Mouse (Mus musculus): ENCODE results near the gene Inafm1.

Gene Inafm1

DNA sequence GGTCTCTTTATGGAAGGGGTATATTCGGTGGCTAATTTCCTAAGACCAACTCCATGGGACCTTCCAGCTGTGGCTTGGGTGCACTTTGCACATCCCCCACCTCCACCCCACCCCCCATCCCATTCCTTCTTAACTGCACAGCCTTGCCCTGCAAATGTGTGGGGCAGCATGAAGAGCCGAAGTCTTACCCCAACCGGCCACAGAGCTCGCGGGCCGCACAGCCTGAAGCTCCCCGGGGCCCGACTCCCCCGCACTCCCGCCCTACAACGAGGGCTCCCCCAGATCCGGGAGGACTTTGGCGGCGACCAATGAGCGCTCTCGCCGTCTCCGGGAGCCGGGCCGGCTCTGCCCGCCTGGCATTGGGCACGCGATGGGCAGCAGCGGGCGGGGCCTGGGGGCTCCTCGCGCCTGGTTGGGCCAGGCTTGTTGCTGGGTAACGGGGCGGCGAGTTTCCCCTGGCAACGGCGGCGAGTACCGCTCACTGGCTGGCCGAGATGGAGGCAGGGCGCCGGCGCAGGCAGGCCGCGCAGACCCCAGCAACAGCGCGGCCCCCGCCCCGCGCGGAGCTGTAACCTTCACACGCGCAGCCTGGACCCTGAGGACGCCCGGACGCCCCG, 26.1 kb upstream of the Inafm1 start:
- intact Hi-C loops (cut with DNase I), result loop anchor here (10.0 kb wide), 1 partner anchor 165 kb away; no protein-coding TSS in a partner anchor

DNA sequence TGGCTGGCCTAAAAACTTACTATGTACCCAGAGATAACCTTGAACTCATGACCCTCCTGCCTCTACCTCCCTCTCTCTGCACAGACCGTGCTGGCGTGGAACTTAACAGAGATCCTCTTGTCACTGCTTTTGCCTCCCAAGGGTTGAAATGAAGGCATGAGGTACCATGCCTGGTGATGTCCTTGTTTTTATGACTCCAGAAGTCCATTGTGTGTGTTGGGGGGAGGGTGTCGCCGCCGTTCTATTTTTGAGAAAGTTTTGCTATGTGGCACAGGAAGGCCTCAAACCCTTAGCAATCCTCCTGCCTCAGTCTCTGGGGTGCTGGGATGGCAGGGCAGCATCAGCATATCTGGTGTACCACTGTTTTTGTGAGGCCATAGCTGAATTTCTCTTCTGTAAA, 25.5 kb upstream of the Inafm1 start:
- intact Hi-C loops (cut with DNase I), result loop anchor here (10.0 kb wide), 1 partner anchor 166 kb away; no protein-coding TSS in a partner anchor

DNA sequence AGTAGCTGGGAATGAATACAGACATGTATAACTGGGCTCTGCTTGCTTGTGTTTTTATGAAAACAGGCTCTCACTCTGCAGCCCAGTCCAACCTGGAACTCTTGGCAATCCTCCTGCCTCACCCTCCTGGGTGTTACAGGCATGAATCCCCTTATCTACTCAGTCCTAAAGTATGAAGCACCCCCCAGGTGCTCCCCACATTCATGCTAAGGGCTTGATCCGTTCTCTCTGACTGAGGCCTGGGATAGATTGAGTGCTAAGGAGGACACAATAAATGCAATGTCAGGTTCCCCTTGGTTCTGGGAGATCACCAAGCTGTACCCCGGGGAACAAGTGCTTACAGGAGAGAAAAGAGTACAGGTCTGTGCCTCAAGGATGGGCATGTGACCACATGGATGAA, 24.2 kb upstream of the Inafm1 start:
- intact Hi-C loops (cut with DNase I), result loop anchor here (10.0 kb wide), 1 partner anchor 167 kb away; no protein-coding TSS in a partner anchor

DNA sequence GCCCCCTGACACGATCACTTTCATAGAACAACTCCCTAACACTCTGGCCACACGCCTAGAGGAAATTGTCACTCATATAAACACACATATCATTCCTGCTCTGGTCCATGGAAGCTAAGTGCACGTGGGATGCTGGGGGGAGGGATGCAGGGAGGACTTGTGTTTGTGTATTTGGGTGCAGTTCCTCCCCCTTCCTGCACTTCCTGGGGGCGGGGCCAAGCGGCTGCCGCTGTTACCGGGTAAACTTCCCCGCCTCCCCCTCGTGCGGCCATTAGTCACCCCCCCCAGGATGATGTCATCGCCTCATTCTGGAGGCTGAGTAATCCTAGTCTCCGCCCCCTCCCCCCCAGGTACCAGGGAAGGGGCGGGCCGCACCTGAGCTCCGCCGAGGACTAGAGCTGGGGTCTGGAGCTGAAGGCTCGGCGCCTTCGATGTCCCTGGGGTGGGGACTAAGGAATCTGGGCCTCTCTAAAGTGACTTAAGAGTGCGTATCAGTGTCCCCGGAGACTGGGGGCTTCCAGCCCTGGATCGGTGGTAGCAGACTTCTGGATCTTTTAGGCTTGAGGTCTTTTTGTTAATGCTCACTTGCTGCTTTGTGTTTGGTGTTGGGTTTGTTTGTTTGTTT, 23.5 kb upstream of the Inafm1 start:
- intact Hi-C loops (cut with DNase I), result loop anchor here (10.0 kb wide), 1 partner anchor 168 kb away; no protein-coding TSS in a partner anchor

DNA sequence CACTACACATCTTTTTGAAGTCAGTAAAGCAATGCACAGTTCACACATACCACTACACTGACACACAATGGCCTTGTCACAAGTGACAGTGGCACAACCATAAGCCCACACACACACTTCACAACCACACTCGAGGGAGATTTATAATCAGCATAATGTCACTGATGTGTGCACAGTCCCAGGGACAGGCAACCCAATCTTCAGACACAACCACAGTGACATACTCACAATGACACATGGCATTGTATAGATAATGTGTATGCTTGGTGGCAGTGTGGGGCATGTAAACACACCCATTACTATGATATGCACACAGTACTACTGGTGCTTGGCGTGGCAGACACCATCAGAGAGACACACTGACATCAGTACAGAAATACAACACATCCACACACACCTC, 22.7 kb upstream of the Inafm1 start:
- intact Hi-C loops (cut with DNase I), result loop anchor here (10.0 kb wide), 1 partner anchor 169 kb away; no protein-coding TSS in a partner anchor

DNA sequence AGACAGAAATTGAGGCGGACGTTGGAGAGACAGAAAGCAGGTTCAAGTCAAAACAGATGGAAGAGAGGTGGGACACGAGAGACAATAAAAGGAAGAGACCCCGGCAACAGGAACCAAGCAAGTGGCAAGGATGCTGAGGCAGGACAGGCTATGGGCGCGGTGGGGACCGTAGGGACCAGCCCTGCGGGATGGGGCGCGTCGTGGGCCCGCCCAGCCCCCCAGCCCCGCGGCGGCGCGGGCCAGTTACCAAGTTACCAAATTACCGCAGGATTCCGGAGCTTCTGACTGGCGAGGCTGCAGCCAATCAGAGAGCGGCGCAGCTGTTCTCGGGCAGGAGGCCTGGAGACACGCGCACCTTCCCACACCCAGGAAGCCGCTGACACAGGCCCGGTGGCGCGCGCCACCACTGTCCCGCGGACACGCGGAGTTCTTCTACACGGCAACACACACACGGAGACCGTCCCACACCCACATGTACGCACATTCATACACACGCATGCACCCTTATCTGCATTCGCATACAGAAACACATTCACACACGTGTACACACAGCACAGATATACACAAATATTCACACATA, 22.0 kb upstream of the Inafm1 start:
- intact Hi-C loops (cut with DNase I), result loop anchor here (2.0 to 10.0 kb wide), 3 partner anchors 17 to 169 kb away; no protein-coding TSS in a partner anchor

DNA sequence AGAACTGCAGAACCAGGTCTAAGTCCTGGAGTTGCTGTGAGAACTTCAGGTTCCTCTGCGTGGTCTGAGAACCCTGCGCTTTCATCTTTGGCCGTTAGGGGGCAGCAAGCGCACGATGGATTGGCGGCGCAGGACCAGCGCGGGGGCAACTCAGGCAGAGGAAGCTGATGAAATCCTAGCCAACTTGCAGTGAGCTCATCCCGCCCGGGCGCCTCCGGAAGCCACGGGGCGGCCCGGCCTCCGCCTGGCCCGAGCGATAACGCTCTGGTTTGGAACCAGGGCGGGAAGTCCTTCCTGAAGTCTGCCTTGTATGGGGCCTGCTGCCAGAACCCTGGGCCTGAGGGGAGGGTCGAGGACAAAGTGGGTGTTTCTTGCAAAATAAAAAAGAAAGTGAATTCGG, 21.4 kb upstream of the Inafm1 start:
- intact Hi-C loops (cut with DNase I), result loop anchor here (1.0 to 10.0 kb wide), 4 partner anchors 18 to 170 kb away; no protein-coding TSS in a partner anchor

DNA sequence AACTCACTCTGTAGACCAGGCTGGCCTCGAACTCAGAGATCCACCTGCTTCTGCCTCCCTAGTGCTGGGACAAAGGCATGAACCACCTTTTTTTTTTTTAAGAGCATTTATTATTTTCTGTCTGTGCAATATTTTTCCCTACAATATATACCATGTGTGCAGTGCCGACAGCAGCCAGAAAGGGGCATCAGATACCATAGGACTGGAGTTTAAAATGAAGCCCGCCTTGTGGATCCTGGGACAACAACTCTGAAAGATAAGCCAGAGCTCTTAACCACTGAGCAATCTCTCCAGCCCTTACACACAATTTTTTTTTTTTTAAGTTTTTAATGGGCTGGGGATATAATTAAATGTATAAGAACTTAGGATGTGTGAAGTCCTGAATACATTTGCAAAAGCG, 20.9 kb upstream of the Inafm1 start:
- intact Hi-C loops (cut with DNase I), result loop anchor here (1.0 to 10.0 kb wide), 4 partner anchors 18 to 170 kb away; no protein-coding TSS in a partner anchor

DNA sequence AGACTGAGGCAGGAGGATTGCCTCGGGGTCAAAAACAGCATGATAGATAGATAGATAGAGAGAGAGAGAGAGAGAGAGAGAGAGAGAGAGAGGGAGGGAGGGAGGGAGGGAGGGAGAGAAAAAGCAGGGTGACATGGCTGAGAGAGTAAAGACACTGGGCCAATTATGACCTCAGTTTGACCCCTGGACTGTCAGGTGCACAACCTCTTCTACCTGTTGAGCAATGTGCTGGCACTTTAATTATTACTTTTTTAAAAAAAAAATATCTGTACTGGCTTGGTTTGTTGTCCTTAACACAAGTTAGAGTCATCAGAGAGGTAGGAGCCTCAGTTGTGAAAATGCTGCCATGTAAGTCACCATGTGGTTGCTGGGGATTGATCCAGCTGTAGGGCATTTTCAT, 14.4 kb upstream of the Inafm1 start:
- intact Hi-C loops (cut with DNase I), result no loop called here

DNA sequence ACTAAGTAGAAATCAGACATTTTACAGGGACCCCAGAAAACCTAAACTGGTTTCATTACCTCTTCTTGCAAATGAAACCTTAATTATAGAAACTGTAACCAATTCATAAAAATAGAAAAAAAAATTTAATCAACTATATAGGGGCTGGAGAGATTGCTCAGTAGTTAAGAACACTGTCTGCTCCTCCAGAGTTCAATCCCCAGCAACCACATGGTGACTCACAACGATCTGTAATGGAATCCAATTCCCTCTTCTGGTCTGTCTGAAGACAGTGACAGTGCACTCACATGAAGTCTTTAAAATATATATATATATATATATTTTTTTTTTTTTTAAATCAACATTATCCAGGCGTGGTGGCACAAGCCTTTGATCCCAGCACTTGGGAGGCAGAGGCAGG, 13.6 kb upstream of the Inafm1 start:
- intact Hi-C loops (cut with DNase I), result no loop called here

DNA sequence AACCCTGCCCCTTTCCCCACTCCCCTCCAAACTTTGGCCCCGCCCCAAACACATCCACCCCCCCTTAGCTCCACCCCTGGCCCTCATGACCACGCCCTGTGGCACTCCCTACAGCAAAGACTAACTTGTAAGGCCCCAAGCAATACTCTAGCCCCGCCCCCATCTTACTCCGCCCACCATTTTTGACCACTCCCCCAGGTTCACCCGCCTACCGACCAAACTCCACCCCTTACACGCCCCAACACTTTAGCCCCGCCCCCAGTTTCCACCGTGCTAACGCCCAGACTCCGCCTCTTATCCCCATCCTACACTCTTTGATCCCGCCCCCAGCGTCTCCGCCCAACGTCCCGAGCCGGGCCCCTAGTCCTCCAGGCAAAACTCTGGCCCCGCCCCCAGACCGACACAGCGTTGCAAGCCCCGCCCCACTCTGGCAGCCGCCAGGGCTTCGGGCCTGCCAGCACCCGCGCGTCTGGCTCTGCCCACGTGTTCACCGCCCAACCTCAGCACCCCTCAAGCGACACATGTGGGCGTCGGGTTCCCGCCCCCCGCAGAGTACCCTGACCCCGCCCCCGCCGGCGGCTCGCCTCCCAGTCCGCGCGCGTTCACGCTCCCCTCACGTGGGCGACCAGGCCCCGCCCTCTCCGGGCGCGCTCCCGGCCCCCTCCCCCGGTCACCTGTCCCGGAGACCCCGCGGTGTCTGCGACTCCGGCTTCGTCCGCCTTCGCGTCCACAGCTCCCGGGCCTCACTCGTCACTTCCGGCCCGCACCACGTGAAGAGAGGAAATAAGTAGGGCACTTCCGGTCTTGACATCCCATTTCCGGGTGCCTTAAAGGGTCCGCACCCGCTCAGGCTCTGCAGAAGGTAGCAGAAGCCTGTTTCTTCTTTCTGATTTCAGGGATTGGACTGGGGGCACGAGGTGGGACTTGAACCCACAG, 12.9 kb upstream of the Inafm1 start, which contains the start of gene Ccdc9:
TSS of gene Ccdc9 (minus strand) at position 770 of the 936 bp plus-strand sequence.
- intact Hi-C loops (cut with DNase I), result no loop called here

DNA sequence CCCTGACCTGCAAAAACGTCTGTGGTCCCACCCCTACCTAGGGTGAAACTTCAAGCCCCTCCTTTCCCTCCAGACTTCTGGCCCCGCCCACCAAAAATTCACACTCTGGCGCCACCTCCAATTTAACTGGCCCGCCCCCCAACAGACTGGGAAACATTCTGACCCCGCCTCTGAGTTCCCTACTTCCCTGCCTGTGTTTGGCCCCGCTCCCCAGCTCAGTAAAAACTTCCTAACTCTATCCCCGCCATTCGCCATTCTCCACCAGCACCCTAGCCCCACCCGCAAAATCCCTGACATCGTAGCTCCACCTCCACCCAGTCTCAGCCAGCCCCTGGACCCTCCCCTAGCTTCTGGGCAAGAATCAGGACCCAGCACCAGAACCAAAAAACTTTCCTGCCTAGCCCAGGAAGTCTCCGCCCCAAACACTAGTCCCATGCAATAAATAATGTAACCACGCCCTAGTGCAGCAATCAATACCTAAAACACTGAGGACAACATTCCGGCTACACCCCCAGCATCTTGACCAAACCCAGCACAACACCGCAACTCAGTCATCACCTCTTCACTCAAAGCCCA, 12.1 kb upstream of the Inafm1 start:
- intact Hi-C loops (cut with DNase I), result no loop called here

DNA sequence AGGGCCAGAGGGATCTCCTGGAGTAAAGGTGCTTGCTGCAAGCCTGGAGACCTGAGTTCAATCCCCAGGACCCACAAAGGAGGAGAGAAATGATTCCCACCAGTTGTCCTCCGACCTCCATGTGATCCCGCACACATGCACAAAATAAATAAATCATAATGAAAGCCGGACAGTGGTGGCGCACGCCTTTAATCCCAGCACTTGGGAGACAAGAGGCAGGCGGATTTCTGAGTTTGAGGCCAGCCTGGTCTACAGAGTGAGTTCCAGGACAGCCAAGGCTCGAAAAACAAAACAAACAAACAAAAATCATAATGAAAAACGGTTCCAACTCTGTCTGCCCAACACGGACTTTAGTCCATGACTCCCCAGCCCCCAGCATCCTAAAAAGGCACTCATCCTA, 11.5 kb upstream of the Inafm1 start:
- intact Hi-C loops (cut with DNase I), result no loop called here

DNA sequence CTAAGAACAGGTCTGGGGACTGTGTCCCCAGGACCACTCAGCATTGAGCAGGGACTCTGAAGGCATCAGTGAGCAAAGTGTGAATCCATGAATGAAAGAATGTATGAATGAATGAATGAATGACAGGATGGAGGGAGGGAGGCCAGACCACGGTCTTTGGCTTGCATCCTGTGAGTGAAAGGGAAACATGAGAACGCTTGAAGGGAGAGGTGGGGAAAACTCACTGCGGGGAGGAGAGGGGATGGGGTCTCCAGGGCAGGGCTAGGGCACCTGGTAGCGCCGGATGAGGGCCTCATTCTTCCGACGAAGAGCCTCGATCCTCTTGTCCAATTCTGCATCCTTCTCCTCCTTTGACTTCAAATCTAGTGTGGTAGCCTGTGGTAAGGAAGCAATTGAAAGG, 10.6 kb upstream of the Inafm1 start:
- intact Hi-C loops (cut with DNase I), result no loop called here

DNA sequence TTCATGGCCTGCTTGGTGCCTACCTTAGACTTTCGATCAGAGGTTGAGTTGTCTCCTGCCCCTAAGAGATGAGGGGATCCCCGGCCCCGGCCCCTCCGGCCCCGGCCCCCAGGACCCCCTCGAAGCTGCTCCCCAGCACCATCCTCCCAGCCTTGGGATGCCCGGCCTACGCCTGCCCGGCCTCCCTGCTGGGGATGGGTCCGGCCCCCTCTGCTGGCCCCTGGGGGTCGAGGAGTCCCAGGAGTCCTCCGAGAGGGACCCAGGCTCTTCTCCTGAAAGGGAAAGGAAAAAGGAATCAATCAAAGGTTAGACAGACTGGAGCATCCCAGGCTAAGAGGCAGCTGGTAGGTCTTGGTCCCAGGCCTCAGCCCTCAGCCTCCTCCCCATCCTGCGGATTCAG, 8.9 kb upstream of the Inafm1 start:
- intact Hi-C loops (cut with DNase I), result no loop called here

DNA sequence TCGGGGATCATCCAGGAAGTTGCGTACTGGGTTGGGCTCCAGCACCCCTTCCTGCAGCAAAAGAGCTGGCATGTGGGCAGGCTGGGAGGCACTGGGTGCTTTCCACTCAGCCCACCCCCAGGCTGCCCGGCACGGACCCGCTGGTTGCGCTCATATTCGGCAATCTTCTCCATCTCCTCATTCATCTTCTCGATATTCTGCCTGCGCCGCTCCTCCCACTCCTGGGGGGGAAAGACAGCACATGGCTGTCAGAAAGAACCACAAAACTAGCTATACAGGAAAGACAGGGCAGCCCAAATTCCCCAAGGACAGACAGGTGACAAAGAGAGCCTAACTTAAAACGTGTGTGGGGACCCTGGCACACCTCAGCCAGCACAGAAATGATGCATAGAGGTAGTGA, 7.3 kb upstream of the Inafm1 start:
- intact Hi-C loops (cut with DNase I), result no loop called here

DNA sequence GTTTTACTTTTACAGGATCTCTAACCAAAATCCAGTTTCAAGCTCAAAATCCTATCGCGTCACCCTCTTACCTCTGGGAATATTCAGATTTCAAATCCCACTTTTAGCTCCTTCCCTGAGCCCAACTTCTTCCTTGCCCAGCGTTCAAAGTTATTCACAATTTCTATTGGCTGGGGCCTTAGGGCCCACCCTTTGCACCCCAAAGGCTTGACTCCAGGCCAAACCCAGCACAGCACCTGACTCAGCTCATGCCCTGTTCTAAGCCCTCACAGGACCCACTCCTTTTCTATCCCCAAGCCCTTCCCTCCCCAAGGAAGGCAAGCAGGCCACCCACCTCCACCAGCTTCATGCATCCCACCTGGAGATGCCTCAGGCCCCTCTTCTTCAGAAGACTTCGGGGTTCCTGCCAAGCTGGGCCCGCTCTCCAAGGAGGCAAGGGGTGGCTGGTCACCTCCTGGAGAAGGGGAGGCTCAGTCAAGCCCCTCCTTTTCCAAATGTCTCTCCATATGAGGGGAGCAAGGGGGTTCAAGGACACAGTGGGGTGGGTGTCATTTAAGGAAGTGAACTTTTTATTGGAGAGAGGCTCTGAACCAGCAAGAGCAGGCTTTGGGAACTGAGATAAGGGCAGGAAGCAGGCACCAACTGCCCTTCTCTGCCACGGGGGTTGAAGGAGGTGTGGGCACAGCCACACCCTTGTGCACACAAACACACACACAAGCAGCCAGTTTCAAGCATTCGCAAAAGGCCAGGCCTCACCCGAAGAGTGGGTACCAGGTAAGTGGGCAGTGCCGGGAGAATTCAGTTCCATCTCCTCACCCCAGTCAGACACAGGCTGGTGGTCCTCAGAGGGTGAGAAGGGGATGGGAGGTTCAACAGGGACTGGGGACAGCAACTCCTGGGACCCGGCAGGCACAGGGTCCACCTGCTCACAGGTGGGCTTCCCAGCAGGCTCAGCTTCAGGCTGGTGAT, 1.8 kb upstream of the Inafm1 start:
- intact Hi-C loops (cut with DNase I), result no loop called here

DNA sequence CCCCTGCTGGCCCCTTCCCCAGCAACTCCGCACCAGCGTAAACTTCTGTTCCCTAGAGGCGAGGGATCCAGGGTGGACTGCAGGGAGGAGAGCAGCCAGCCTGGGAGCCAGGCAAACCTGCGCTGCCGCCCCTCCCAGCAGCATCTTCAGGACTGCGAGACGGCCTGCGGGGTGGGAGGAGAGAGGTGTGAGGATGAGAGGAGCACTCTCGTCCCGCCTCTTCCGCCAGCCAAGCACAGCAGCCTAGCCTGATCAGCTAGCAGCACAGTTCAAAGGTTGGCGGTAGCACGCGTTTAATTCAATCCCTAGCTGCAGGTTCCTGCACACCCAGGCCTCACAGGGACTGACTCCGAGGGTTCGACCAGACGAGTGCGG, 336 bp upstream of the Inafm1 start:
- intact Hi-C loops (cut with DNase I), result no loop called here

DNA sequence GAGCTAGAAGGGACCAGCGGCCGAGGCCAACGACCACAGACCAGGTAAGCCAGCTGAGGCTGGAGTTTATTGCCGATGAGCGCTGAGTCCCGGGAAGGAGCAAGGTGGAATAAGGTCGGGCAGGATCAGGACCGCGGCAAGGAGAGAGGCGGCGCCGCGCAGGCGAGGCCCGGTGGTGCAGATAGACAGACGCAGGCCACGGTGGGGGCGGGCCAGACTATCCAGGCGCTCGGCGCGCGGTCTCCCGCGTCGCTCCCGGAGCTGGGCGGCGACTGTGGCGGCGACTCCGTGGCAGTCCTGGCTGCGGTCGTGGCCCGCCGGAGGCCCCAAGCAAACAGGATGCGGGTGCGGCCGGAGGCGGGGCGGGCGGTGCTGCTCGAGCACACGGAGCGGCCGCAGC, 736 bp downstream of the Inafm1 start:
- intact Hi-C loops (cut with DNase I), result no loop called here

DNA sequence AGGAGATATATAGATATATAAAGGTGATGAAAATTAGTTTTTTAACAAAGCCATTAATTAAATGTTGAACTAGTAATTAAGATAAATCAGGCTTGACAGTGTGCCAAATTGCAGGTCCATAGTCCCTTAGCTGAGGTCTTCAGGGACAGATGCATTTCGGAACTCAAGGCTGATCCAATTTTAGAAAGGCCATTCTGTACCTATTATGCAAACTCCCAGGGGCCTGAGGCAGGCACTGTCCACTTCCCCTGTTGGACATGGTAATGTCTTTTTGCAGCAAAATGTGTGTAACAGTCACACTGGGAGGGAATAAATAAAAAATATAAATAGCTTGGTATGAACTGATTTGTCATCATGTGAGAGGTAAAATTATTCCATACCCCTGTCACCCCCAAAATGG, 2.3 kb downstream of the Inafm1 start:
- intact Hi-C loops (cut with DNase I), result no loop called here

Measured in adrenal gland (tissue).